Mouse (Mus musculus) olfactory bulb, adult 2 months (tissue): Measurements from ENCODE around the gene Ltb4r1. TPM values are rescaled to one million over a fixed set of nuclear protein-coding genes. Genes with fewer than 3 reads are reported as not detected.

ENCODE experiments used
- H3K27ac ChIP-seq: fragments of 200-500 bp; 2 replicates; pipeline ENCODE4 v1.5.1; 2012; ENCODE audit warnings: low read depth, low read length; ENCODE audit not compliant: insufficient read depth
- H3K4me1 ChIP-seq: fragments of 200-500 bp; 2 replicates; pipeline ENCODE4 v1.6.1; 2012; ENCODE audit warnings: low read length; ENCODE audit not compliant: control insufficient read depth, insufficient read depth
- H3K4me3 ChIP-seq: fragments of 200-500 bp; 2 replicates; pipeline ENCODE4 v1.5.1; 2012; ENCODE audit warnings: mild to moderate bottlenecking, low read depth, low read length, moderate library complexity; ENCODE audit not compliant: insufficient read depth
- CTCF ChIP-seq: fragments of 200-500 bp; IDR thresholded peaks from 2 replicates; pipeline ENCODE4 v1.5.1; 2012; ENCODE audit warnings: low read depth, mild to moderate bottlenecking, low read length, moderate library complexity; ENCODE audit not compliant: insufficient read depth
- POLR2A ChIP-seq: fragments of 200-500 bp; IDR thresholded peaks from 2 replicates; pipeline ENCODE4 v1.6.1; 2012; ENCODE audit warnings: mild to moderate bottlenecking, low read depth, low read length, moderate library complexity; ENCODE audit not compliant: insufficient read depth
- WGBS: fragments of 180-500 bp; shearing (Covaris S2); methylation state at CpG from one replicate; pipeline ENCODE4 v1.1.7; 2018; 5-methylcytosine and 5-hydroxymethylcytosine counted together
- polyA plus RNA-seq: library from polyadenylated mRNA; stranded (reverse); fragments of >200 nt; gene quantifications from 2 replicates; pipeline ENCODE4 v1.2.4, GENCODE M21; 2012; ENCODE audit warnings: low replicate concordance; ENCODE audit not compliant: missing spikeins, insufficient read depth, insufficient read length

Ltb4r1 gene
- polyA plus RNA-seq, 1 experiment: not detected

DNA sequence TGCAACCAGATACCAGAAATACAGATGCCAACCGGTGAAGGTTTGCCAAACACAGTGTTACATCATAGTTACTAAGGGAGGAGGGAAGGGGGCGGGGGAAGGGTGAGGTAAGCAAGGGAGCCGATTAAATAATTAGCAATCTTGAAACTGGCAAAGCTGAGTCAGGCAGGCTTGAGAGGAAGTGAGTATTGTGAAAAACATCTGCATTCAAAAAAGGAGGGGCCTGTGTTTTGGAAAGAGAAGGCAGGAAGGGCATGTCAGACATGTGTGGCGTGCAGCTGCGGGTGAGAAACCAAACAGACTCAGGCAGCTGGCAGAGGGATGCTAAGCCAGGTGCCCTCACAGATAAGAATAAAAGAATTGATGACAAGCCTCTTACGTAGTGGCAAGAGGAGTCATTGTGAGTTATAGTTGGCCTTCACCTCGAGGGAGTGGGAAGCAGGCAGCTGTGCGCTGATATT lies 41.3 kb upstream of the Ltb4r1 start:
- H3K4me1 ChIP-seq: peaks cover 16% of the 10 kb centered on the region
- H3K27ac ChIP-seq: no peak overlapping the region
- no peak for TF ChIP-seq POLR2A
- no peak for TF ChIP-seq CTCF
- 48% methylated on average over 8 of the region's 8 CpGs for WGBS
- H3K4me3 ChIP-seq: no peak overlapping the region

DNA sequence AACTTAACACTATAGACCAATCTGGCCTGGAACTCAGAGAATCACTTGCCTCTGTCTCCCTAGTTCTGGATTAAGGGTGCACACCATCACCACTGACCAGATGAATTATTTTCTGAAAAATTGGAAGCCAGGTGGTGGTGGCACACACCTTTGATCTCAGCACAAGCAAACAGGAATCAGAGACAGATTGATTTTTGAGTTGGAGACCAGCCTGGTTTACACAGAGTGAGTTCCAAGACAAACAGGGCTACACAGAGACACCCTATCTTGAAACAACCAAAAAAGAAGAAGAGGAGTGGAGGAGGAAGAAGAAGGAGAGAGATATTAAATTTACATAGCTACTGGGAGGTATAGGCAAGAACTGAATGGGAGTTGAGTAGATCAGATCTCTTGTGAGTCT lies 39.5 kb upstream of the Ltb4r1 start:
- Histone ChIP-seq H3K4me1 (peaks cover 10% of the 10 kb centered on the region), H3K27ac (no peak overlapping the region), H3K4me3 (no peak overlapping the region)
- no peak for TF ChIP-seq POLR2A

DNA sequence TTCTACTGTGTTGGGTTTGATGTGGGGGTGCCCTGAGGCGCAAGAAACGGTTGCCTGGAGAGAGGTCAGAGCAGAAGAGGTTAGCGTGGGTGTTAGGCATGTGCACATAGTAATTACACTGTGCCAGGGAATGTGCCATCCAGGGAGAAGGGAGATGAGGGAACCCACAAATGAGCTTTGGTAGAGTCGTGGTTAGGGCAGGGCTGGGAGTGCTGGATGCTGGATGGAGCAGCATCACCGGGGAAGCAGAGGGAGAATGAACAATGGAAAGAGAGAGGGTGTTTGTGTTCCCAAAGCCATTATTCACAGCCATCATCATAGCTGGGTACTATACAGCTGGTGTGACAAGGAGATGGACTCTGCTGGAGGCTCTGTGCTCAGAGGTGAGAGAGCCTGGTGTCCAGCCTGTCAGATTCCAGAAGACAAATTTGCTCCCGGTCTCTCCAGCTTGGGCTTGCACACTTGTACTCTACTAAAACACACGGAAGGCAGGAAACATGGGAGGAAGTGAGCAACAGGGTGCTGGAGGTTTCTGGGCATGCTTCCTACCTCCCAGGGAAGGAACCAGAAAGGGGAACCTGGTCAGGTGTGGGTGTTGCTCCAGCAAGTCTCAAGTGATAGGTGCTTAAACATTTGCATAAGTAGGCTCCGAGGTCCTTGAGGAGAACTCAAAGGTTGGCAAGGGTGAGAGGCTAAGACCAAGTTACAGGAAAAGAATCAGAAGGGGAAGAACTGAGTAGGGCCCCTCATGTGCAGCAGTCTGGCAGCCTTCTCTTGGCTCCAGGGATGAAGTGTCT lies 37.7 kb upstream of the Ltb4r1 start:
- TF ChIP-seq CTCF (no peak), POLR2A (no peak)
- H3K4me3 ChIP-seq: no peak overlapping the region

DNA sequence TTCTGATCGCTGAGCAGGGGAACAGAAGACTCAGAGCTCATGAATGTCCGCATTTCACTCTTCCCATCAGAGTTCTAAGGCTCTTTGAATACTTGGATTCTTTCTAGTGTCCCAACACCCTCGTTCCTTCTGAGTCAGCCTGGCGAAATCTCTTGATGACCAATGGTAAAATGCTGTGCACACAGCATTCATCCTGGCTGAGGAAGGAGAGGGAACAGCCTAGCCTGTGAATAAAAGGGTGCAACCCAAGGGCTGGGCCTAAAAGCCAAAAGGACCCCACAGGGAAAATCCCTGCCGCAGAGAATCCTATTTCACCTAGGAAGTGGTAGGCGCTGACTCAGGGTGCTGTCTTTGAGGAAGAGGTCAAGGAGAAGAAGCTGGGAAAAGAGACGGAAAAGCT lies 35.6 kb upstream of the Ltb4r1 start:
- 42% methylated on average over 7 of the region's 7 CpGs for WGBS
- TF ChIP-seq CTCF (no peak), POLR2A (no peak)
- H3K27ac ChIP-seq: no peak overlapping the region

More for the DNA sequence above, 37.7 kb upstream of the Ltb4r1 start:
- Histone ChIP-seq H3K4me1 (peaks cover 6% of the 10 kb centered on the region), H3K27ac (no peak overlapping the region)
- WGBS: 52% methylated on average over 8 of the region's 8 CpGs

DNA sequence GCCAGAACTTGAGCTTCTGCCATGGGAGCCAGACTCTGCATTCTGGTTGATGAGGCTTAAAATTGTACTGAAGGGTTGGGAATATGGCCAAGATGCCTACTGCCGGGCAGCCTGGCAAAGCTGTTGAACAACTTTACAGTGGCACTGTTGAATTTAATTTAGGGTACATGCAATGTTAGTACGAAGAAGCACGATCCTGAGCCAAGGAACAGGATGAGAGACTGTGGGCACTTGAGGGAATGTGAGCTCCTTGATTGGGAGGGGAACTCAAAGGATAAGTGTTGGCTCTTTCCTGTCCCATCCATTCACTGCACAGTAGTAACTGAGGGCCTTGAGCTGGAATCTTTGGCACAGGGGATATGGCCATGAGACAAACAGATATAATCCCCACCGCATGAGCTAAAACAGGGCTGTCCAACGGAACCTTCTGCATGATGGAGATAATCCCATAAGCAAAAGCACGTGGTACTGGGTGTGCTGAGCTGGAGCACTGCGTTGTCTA lies 35.2 kb upstream of the Ltb4r1 start:
- Histone ChIP-seq H3K27ac (0 out of 2 replicates have a peak overlapping the region, but pooled peaks have one; percentile 15), H3K4me1 (peaks cover 6% of the 10 kb centered on the region), H3K4me3 (no peak overlapping the region)
- no peak for TF ChIP-seq CTCF
- TF ChIP-seq POLR2A: no peak
- 33% methylated on average over 7 of the region's 7 CpGs for WGBS

More for the DNA sequence above, 35.6 kb upstream of the Ltb4r1 start:
- H3K4me1 ChIP-seq: peaks cover 6% of the 10 kb centered on the region
- H3K4me3 ChIP-seq: no peak overlapping the region

DNA sequence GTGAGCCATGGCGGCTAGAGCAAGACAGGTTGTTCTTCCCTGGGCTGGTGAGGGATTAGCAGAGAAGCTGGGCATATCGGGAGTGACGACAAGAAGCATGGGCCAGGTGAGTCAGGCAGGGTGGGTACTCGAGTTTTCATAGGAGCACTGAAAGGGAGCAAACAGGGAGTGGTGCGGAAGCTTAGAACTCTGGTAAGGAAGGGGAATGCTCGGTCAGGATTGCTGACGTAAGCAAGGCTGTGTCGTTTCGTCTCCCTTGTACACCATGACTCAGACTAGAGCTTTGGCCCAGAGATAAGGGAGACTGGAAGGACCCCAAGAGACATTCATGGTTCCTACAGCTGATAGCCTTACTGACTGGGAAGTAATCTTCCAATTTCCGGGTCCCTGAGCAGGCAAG lies 31.9 kb upstream of the Ltb4r1 start:
- WGBS: 81% methylated on average over 10 of the region's 10 CpGs
- H3K4me3 ChIP-seq: no peak overlapping the region
- H3K27ac ChIP-seq: no peak overlapping the region
- no peak for TF ChIP-seq CTCF
- TF ChIP-seq POLR2A: no peak
- H3K4me1 ChIP-seq: no peaks in the 10 kb centered on the region

DNA sequence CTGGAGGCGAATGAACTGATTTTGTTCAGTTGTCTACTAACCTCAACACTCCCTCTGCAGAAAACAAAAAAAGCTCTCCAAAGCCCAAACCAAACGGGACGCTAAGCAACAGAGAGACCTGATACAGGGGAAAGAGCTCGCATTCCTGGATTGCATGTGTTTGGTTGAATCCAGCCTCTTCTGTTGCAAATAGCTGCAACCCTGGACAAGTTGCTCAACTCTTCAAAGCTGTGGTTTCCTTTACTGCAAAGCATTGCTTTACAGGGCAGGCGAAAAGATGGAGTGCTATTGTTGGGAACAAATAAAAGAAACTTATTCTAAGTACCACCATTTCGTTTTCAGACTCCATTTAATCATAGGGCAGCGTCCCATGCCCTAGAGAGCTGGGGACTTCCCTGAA lies 30.9 kb upstream of the Ltb4r1 start:
- no peak for TF ChIP-seq CTCF
- TF ChIP-seq POLR2A: no peak
- no peaks in the 10 kb centered on the region for H3K4me1 ChIP-seq
- WGBS: 57% methylated on average over 7 of the region's 7 CpGs
- H3K27ac ChIP-seq: no peak overlapping the region
- H3K4me3 ChIP-seq: no peak overlapping the region

DNA sequence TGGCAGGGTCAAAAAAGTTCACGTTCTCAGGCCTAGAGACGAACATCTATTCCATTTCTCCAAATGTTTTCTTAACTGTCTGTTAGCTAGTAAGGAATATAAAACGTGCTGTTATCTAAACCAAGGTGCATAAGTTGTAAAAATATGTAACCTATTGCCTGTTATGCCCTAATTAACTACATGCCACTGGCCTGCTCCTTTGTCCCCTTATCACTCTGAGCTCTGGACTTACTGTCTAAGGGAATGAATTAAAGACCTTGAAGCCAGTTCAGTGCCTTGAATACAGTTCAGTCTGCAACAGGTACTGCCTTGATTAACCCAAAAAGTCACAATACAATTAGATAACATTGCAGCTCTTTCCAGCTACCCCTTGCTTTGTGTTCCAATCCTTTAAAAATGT lies 30.4 kb upstream of the Ltb4r1 start:
- Histone ChIP-seq H3K27ac (no peak overlapping the region), H3K4me3 (no peak overlapping the region), H3K4me1 (no peaks in the 10 kb centered on the region)
- WGBS: 67% methylated on average over 3 of the region's 3 CpGs
- no peak for TF ChIP-seq POLR2A
- TF ChIP-seq CTCF: no peak

DNA sequence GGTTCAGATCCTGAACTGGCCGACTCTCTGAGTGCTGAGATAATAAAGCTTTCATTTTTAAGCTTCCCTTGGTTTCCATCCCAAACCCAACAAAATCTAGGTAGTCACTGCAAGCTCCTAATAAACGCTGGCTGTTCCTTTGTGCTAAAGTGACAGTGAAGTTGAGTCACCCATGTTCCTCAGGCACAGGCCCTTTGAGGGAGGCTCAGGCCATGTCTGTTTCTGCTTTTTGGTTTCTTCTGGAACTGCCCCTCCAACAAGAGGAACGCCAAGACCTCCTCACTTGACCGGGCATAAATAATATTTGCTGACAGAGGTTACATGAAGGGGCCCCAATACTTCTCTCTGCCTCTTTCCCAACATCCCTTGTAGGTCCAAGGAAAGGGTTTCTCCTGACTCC lies 30.0 kb upstream of the Ltb4r1 start:
- Histone ChIP-seq H3K4me1 (no peaks in the 10 kb centered on the region), H3K4me3 (no peak overlapping the region), H3K27ac (no peak overlapping the region)
- TF ChIP-seq POLR2A: no peak
- TF ChIP-seq CTCF: no peak
- WGBS: 71% methylated on average over 4 of the region's 4 CpGs

DNA sequence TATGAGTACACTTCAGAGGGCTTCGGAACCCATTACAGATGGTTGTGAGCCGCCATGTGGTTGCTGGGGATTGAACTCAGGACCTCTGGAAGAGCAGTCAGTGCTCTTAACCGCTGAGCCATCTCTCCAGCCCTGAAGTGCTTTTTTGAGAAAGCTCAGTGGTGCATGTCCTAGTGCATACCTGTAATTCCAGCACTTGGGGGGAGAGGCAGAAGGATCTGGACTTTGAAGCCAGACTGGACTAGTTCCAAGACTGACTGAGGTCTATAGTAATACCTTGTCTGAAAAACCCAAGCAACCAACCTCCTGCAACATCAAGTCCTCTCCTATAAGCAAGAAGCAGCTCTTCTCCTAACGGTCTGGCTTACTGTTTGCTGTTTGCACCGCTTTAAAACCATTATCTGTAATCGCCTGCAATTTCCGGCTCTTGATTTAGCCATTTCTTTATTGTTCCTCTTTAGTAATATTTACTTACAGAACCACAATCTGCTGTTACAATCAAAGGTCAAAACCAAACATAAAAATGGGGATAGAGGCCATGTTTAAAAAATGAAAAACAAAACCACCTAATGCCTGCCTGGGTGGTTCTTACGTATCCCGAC lies 28.6 kb upstream of the Ltb4r1 start:
- no peak for TF ChIP-seq POLR2A
- TF ChIP-seq CTCF: no peak
- 86% methylated on average over 9 of the region's 9 CpGs for whole genome bisulfite sequencing
- H3K27ac ChIP-seq: no peak overlapping the region
- H3K4me1 ChIP-seq: no peaks in the 10 kb centered on the region
- no peak overlapping the region for H3K4me3 ChIP-seq
